Mouse (Mus musculus) heart, postnatal 36 days (tissue): ENCODE measurements around the gene Mea1. TPM values are rescaled to one million over a fixed set of nuclear protein-coding genes. Genes with fewer than 3 reads are reported as not detected.

Experiments used
- DNase-seq, 2 experiments: peaks; one replicate each; pipeline ENCODE4 v3.0.0; 2021 to 2022
- intact Hi-C: fragments of 180-260 bp; cut with DNase I; formaldehyde crosslinking; loops from one replicate; pipeline ENCODE4 v1.15.1; 2025
- total RNA-seq, 2 experiments: library from RNA; stranded (reverse); gene quantifications; 2 replicates each; pipeline ENCODE4 v1.2.3; 2021

Mea1 gene
- total RNA-seq, 2 experiments from 2014 or later: 48.0 to 49.3 TPM

DNA sequence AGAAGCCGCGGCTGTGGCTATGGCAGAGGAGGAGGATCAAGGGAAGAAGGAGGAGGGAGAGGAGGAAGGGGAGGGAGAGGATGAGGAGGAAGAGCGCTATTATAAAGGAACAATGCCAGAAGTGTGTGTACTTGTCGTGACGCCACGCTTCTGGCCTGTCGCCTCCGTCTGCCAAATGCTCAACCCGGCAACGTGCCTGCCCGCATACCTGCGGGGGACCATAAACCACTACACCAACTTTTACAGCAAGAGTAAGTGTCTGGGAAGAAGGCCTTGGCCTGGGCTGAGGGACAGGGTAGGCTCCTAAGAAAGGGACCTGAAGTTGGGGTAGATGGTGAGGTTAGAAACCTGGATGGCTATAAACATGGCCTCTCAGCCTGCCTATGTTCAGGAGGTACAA lies 16.6 kb upstream of the Mea1 start:
- DNase-seq: no peak
- intact Hi-C loops: no loop called here

- DNase-seq: peak in 1 of 2 experiments; percentile 16
- intact Hi-C loops: no loop called here
Measured at GRCm38 (mm10) chr17:46662730-46663129, 15.9 kb upstream of the Mea1 start.

DNA sequence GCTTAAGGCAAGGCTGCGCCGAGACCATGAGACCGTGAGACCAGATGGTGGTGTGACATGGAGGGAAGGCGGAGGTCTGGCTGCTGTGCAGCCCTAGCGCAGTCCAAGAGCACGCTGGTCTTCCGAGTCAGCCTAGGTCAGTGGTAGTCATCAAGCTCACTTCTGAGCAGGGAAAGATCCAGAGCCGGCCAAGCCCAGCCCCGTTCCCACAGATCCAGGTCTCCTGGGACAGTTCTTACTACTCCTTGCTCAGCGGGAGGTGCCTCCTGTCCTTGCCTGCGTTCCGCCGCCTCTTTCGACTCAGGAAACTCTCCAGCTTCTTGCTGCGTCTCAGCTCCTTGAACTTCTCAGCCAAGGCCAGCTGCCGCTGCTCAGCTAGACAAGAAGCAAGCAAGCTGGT lies 10.9 kb upstream of the Mea1 start:
- intact Hi-C loops: no loop called here
- DNase-seq: peak; percentile 26 to 31

GRCm38 (mm10) chr17:46669911-46670310 lies 8.7 kb upstream of the Mea1 start:
- no peak for DNase-seq
- intact Hi-C loops: no loop called here

DNA sequence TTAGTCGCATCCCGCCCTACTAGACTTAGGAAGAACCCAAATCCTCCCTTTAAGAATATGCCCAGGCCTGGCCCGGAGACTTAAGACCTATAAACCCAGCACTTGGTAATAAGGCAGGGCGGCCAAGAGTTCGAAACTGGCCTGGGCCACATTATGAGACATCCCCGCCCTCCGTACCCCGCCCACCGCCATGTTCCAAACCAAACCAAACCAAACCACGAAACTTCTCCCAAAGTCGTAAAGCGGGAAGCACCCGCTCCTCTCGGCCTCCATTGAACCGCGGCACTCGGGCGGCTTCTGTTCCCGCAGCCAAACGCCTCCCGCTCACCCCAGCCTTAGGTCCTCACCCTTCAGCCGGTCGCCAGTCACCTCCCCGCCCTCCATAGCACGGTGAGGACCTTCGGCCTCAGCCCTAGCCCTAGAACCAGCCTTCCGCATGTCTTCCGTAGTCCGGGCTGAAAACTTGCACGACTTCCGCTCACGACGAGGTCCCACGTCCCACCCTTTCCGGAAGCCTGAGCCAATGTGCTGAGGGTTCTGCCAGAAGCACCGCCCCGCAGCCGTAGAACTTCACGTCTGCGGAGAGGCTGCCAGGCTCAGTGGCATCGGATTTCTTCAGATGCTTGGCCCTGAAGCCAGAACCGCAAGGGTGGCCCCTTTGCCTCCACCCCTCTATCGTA lies 4.6 kb upstream of the Mea1 start, which contains the start of gene Rrp36:
TSS of gene Rrp36 (minus strand) at position 503 of the 680 bp plus-strand sequence.
- intact Hi-C loops: loop anchor here (2.0 kb wide), 1 partner anchor 23 kb away; the partner anchor contains the start of gene Cul7
- peak; percentile 92 for DNase-seq

GRCm38 (mm10) chr17:46674530-46675283 lies 3.9 kb upstream of the Mea1 start:
- no peak for DNase-seq
- intact Hi-C loops: loop anchor here (2.0 kb wide), 1 partner anchor 24 kb away; the partner anchor contains the start of gene Cul7

DNA sequence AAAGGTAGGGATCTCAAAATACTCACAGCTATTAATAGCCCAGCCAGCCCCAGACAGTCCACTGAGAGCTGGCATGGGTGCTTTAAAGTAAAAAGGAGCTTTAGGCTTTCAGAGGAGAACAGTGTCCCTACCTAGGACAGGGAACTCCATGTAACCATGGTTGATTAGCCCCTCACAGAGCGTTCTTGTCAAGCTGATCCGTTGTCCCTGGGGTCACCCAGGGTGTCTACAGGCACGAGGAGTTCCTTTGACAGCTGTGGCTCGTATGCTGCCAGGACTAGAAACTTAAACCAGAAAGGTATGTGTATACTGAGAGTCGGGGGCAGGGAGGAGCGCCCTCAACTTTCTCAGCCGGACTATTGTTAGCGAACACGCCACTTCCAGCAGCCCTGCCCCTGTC lies 318 bp downstream of the Mea1 start:
- intact Hi-C loops: no loop called here

GRCm38 (mm10) chr17:46679843-46680759 lies 1.5 kb downstream of the Mea1 start:
- DNase-seq: peak in 1 of 2 experiments; percentile 57
- intact Hi-C loops: loop anchor here (2.0 to 10.0 kb wide), 3 partner anchors 31 to 325 kb away; no protein-coding TSS in a partner anchor

More for the DNA sequence above, 318 bp downstream of the Mea1 start:
- peak in 1 of 2 experiments; percentile 34 for DNase-seq

DNA sequence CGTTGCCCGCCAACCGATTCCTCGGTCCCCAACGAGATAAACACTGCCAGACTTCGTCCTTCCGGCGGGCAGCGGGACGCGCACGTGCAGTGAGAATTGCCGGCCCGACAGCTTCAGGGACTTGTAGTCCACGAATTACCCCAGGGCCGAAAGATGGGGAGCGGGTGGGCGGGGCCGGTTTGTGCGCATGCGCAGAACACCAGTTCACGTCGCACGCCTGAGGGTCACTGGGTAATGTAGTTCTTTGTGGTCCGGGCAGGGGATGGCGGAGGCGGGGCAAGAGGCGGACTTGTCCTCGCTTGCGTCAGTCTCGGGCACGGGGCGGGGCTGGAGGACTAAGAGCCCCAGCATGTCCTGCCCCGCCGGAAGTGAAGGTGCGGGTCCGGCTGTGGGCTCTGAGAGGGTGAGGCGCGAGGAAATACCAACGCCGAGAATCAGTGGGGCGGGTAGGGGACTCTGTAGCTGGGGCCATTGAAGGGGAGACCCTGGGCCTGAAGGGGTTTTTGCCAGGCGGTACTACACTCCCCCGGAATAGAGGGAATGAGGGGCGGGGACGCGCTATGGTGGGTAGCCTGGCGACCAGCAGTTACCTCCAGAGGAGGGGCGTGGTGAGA lies 2.3 kb downstream of the Mea1 start, which contains the start of gene Klhdc3:
TSS of gene Klhdc3 (minus strand) at position 155 of the 614 bp plus-strand sequence.
- peak; percentile 94 to 95 for DNase-seq
- intact Hi-C loops: loop anchor here (2.0 to 10.0 kb wide), 3 partner anchors 32 to 324 kb away; no protein-coding TSS in a partner anchor

- intact Hi-C loops: loop anchor here (2.0 to 10.0 kb wide), 3 partner anchors 31 to 323 kb away; no protein-coding TSS in a partner anchor
- DNase-seq: no peak
Measured at GRCm38 (mm10) chr17:46681466-46682118, 3.0 kb downstream of the Mea1 start.

- intact Hi-C loops: loop anchor here (10.0 kb wide), 1 partner anchor 322 kb away; no protein-coding TSS in a partner anchor
- no peak for DNase-seq
Measured at GRCm38 (mm10) chr17:46682654-46683389, 4.2 kb downstream of the Mea1 start.

GRCm38 (mm10) chr17:46685913-46686312 lies 7.3 kb downstream of the Mea1 start:
- intact Hi-C loops: loop anchor here (10.0 kb wide), 1 partner anchor 319 kb away; no protein-coding TSS in a partner anchor
- DNase-seq: no peak

DNA sequence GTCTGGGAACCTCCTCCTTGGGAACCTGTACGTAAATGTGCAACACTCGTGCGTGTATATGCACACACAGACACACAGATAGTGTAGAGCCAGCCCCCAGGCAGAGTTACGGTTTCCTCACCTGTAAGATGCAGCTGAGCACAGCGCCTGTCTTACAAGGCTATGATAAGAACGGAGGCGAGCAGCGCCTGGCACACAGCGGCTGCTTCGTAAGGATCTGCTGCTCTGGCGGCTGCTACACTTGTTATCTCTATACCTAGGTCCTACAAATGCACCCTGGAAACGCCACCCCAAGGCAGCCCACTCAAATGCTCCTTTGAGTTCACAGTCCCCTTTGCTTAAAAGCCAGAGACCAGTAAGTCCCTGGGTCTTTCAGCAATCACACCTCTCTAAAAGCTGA lies 12.1 kb downstream of the Mea1 start:
- DNase-seq: no peak
- intact Hi-C loops: no loop called here

GRCm38 (mm10) chr17:46691390-46691789 lies 12.8 kb downstream of the Mea1 start:
- DNase-seq: no peak
- intact Hi-C loops: no loop called here

DNA sequence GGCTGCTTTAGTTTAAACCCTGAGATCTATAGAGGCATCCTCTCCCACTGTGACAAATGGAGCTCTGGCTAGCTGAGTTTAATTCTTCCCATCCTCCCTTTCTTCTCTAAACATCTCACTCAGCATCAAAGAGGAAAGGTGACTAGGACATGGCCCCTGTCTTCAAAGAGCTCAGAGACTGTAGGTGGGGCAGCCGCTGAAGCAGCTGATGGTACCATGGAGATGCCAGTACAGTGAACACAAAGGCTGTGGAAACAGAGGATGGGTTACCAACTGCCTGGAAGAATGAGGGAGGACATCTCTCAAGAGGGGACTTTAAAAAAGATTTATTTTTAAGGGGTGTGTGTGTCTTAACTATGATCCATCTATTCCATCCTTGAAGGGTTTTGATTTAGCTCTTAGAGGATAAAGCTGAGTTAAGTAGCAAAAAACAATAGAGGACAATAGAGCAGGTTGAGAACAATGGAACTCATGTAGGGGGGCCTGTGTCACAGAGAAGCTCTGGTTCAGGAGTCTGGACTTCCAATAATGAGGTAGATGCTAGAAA lies 16.0 kb downstream of the Mea1 start:
- intact Hi-C loops: no loop called here
- DNase-seq: no peak

GRCm38 (mm10) chr17:46698515-46698914 lies 19.9 kb downstream of the Mea1 start:
- DNase-seq: no peak
- intact Hi-C loops: no loop called here

- intact Hi-C loops: no loop called here
- no peak for DNase-seq
Measured at GRCm38 (mm10) chr17:46699245-46699644, 20.7 kb downstream of the Mea1 start.

DNA sequence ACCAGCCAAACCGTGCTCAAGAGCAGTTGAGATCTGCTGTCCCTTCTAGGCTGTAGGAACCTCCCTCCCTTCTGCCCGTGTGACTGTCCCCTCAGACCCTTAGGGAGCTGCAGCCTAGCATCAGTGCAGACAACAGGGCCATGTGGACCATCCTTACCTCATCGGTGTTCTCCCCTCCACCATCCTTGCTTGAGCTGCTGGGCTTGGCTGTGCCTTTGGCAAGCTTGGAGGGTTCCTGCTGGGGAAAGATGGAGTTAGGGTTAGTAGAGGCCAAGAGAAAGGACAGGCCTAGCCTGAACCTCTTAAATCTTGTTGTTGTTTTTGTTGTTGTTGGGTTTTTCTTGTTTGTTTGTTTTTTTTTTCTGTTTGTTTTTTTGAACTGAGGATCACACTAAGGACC lies 21.3 kb downstream of the Mea1 start:
- DNase-seq: no peak
- intact Hi-C loops: no loop called here
